Mouse (Mus musculus): ENCODE results near the gene Diras2. TPM values are rescaled to one million over a fixed set of nuclear protein-coding genes. Genes with fewer than 3 reads are reported as not detected.

Gene Diras2
- total and polyA plus RNA-seq, 2 experiments: 0.02 TPM; not detected in 1

GRCm38 (mm10) chr13:52501686-52502085 lies 29.4 kb downstream of the Diras2 start:
- H3K4me3 ChIP-seq (ENCODE audit: insufficient read depth, low read depth, low read length): no peak overlapping the region
- no peaks in the 10 kb centered on the region for H3K27me3 ChIP-seq (ENCODE audit: control insufficient read depth, insufficient read depth, low read length)
- no peaks in the 10 kb centered on the region for H3K79me2 ChIP-seq (ENCODE audit: control insufficient read depth, insufficient read depth, low read length)
- no peaks in the 10 kb centered on the region for H3K36me3 ChIP-seq (ENCODE audit: control insufficient read depth, insufficient read depth, low read length)
- H3K4me1 ChIP-seq (ENCODE audit: control insufficient read depth, insufficient read depth, low read length): no peaks in the 10 kb centered on the region
- no peak for TF ChIP-seq CTCF (IDR thresholded peaks at IDR 0.05; ENCODE audit: low read depth, low read length)
- no peak for TF ChIP-seq POLR2A (IDR thresholded peaks at IDR 0.05; ENCODE audit: extremely low read depth, insufficient read depth, low read length)
- DNase-seq (ENCODE audit: extremely low read depth, low read depth, low spot score): no peak
- no peak overlapping the region for H3K9ac ChIP-seq (ENCODE audit: low read depth, low read length)
- WGBS: 71% methylated on average over 8 of the region's 8 CpGs
- no peak overlapping the region for H3K27ac ChIP-seq (replicated peaks; ENCODE audit: insufficient read depth, low read depth, low read length)

DNA sequence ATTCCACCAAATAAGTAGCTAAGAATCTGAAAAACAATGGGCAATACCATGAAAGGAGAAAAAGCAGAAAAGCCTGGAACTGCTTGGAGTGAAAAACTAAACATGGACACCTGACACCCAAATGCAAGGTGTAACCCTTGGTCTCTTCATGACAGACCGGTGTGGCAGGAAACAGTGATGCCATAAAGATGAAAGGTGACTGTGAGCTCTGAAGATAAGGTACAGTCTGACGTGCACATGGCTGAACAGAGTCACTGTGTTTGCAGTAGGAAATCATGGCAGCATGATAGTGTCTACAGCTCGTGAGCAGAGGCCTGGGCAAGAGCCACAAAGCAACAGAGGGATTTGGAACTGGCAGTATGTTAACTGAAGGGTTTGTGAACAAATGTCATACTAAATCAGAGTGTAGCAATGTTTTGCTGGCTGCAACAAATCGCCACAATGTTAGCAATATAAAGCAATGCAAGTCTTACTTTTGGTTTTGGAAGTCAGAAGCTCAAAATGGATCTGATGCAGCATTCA lies 34.0 kb downstream of the Diras2 start:
- Histone ChIP-seq H3K27ac (replicated peaks; ENCODE audit: insufficient read depth, low read depth, low read length) (no peak overlapping the region), H3K9ac (ENCODE audit: low read depth, low read length) (no peak overlapping the region), H3K27me3 (ENCODE audit: control insufficient read depth, insufficient read depth, low read length) (no peaks in the 10 kb centered on the region), H3K36me3 (ENCODE audit: control insufficient read depth, insufficient read depth, low read length) (no peaks in the 10 kb centered on the region), H3K4me3 (ENCODE audit: insufficient read depth, low read depth, low read length) (no peak overlapping the region), H3K4me1 (ENCODE audit: control insufficient read depth, insufficient read depth, low read length) (no peaks in the 10 kb centered on the region), H3K79me2 (ENCODE audit: control insufficient read depth, insufficient read depth, low read length) (no peaks in the 10 kb centered on the region)
- TF ChIP-seq CTCF (IDR thresholded peaks at IDR 0.05; ENCODE audit: low read depth, low read length) (no peak), POLR2A (IDR thresholded peaks at IDR 0.05; ENCODE audit: extremely low read depth, insufficient read depth, low read length) (no peak)
- WGBS: 50% methylated on average over 4 of the region's 4 CpGs
- DNase-seq (ENCODE audit: extremely low read depth, low read depth, low spot score): no peak

- no peaks in the 10 kb centered on the region for H3K36me3 ChIP-seq (ENCODE audit: control insufficient read depth, insufficient read depth, low read length)
- WGBS: 95% methylated on average over 7 of the region's 7 CpGs
- H3K4me1 ChIP-seq (ENCODE audit: control insufficient read depth, insufficient read depth, low read length): no peaks in the 10 kb centered on the region
- no peak overlapping the region for H3K27ac ChIP-seq (replicated peaks; ENCODE audit: insufficient read depth, low read depth, low read length)
- H3K9ac ChIP-seq (ENCODE audit: low read depth, low read length): no peak overlapping the region
- TF ChIP-seq POLR2A (IDR thresholded peaks at IDR 0.05; ENCODE audit: extremely low read depth, insufficient read depth, low read length) (no peak), CTCF (IDR thresholded peaks at IDR 0.05; ENCODE audit: low read depth, low read length) (no peak)
- no peaks in the 10 kb centered on the region; the same call in 1 of the 2 replicates for H3K27me3 ChIP-seq (ENCODE audit: control insufficient read depth, insufficient read depth, low read length)
- no peaks in the 10 kb centered on the region for H3K79me2 ChIP-seq (ENCODE audit: control insufficient read depth, insufficient read depth, low read length)
- no peak for DNase-seq (ENCODE audit: extremely low read depth, low read depth, low spot score)
- no peak overlapping the region for H3K4me3 ChIP-seq (ENCODE audit: insufficient read depth, low read depth, low read length)
Observed at GRCm38 (mm10) chr13:52488821-52489220, 42.3 kb downstream of the Diras2 start.

DNA sequence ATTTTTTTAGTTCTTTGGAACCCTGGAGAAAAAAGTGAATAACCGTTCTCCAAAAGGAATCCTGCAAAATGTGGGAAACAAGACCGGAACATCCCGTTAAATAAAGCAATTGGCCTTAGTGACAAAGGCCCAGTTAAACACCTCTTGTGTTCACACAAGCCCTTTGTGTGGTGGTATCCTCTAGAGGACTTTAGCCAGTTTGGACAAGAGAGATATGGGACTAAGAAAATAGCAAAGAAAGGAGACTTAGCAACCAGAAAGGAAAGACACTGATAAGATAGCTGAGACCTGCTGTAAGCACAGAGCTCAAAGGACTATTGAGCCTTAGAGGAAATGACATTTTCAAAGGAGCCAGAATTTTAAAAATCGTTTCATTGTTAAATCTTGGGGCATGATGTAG lies 47.0 kb downstream of the Diras2 start:
- no peaks in the 10 kb centered on the region; the same call in 1 of the 2 replicates for H3K27me3 ChIP-seq (ENCODE audit: control insufficient read depth, insufficient read depth, low read length)
- no peaks in the 10 kb centered on the region for H3K36me3 ChIP-seq (ENCODE audit: control insufficient read depth, insufficient read depth, low read length)
- H3K9ac ChIP-seq (ENCODE audit: low read depth, low read length): no peak overlapping the region
- no peaks in the 10 kb centered on the region for H3K4me1 ChIP-seq (ENCODE audit: control insufficient read depth, insufficient read depth, low read length)
- H3K79me2 ChIP-seq (ENCODE audit: control insufficient read depth, insufficient read depth, low read length): no peaks in the 10 kb centered on the region
- H3K27ac ChIP-seq (replicated peaks; ENCODE audit: insufficient read depth, low read depth, low read length): no peak overlapping the region
- WGBS: 65% methylated on average over 4 of the region's 4 CpGs
- no peak overlapping the region for H3K4me3 ChIP-seq (ENCODE audit: insufficient read depth, low read depth, low read length)
- TF ChIP-seq POLR2A (IDR thresholded peaks at IDR 0.05; ENCODE audit: extremely low read depth, insufficient read depth, low read length): no peak
- no peak for TF ChIP-seq CTCF (IDR thresholded peaks at IDR 0.05; ENCODE audit: low read depth, low read length)
- no peak for DNase-seq (ENCODE audit: extremely low read depth, low read depth, low spot score)

DNA sequence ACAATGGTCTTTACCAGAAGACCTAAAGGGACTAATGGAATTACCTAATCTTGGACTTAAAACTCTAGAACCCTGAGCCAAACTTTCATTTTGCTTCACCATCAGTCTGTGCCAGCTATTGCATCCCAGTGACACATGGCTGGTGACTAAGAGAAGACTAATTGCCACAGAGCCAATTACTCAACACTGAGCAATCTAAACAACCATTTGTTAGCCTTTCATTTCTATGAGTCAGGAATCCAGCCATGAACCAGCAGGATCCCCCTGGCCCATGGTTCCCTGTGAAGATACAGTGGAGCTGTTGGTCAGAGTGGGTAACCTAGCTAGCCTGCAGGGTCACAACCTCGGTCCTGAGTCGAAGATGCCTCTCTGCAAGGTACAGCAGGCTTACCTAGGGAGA lies 49.3 kb downstream of the Diras2 start:
- Histone ChIP-seq H3K27me3 (ENCODE audit: control insufficient read depth, insufficient read depth, low read length) (no peaks in the 10 kb centered on the region; the same call in 1 of the 2 replicates), H3K36me3 (ENCODE audit: control insufficient read depth, insufficient read depth, low read length) (no peaks in the 10 kb centered on the region), H3K4me3 (ENCODE audit: insufficient read depth, low read depth, low read length) (no peak overlapping the region), H3K9ac (ENCODE audit: low read depth, low read length) (no peak overlapping the region), H3K4me1 (ENCODE audit: control insufficient read depth, insufficient read depth, low read length) (no peaks in the 10 kb centered on the region), H3K79me2 (ENCODE audit: control insufficient read depth, insufficient read depth, low read length) (no peaks in the 10 kb centered on the region), H3K27ac (replicated peaks; ENCODE audit: insufficient read depth, low read depth, low read length) (no peak overlapping the region)
- peak; percentile 26 for DNase-seq (ENCODE audit: extremely low read depth, low read depth, low spot score)
- TF ChIP-seq CTCF (IDR thresholded peaks at IDR 0.05; ENCODE audit: low read depth, low read length) (no peak), POLR2A (IDR thresholded peaks at IDR 0.05; ENCODE audit: extremely low read depth, insufficient read depth, low read length) (no peak)
- WGBS: 76% methylated on average over 2 of the region's 2 CpGs

- H3K4me1 ChIP-seq (ENCODE audit: control insufficient read depth, insufficient read depth, low read length): no peaks in the 10 kb centered on the region
- no peak overlapping the region for H3K9ac ChIP-seq (ENCODE audit: low read depth, low read length)
- H3K4me3 ChIP-seq (ENCODE audit: insufficient read depth, low read depth, low read length): no peak overlapping the region
- TF ChIP-seq POLR2A (IDR thresholded peaks at IDR 0.05; ENCODE audit: extremely low read depth, insufficient read depth, low read length) (no peak), CTCF (IDR thresholded peaks at IDR 0.05; ENCODE audit: low read depth, low read length) (no peak)
- no peaks in the 10 kb centered on the region for H3K79me2 ChIP-seq (ENCODE audit: control insufficient read depth, insufficient read depth, low read length)
- 93% methylated on average over 5 of the region's 5 CpGs for WGBS
- no peaks in the 10 kb centered on the region for H3K36me3 ChIP-seq (ENCODE audit: control insufficient read depth, insufficient read depth, low read length)
- no peak for DNase-seq (ENCODE audit: extremely low read depth, low read depth, low spot score)
- no peak overlapping the region for H3K27ac ChIP-seq (replicated peaks; ENCODE audit: insufficient read depth, low read depth, low read length)
- H3K27me3 ChIP-seq (ENCODE audit: control insufficient read depth, insufficient read depth, low read length): no peaks in the 10 kb centered on the region
Observed at GRCm38 (mm10) chr13:52479146-52479545, 51.9 kb downstream of the Diras2 start.
